Comparison of ENCODE assay signal across 26 mouse cellular contexts in genomic region chr17:85292276-85292675, GRCm38 (mm10).
"Had no signal": no experiment of that assay in that cellular context is flagged by ENCODE, and none has a peak within 500 bp of the region (broad histone marks: within the 10 kb centered on the region; RNA-seq: fewer than 3 reads in every experiment).

No protein-coding gene starts in this region.

- H3K27ac ChIP-seq: gastrocnemius, adult 2 months; heart, embryonic 10.5 days; hindbrain, embryonic 10.5 days; hindbrain, embryonic 12.5 days; hindbrain, embryonic 14.5 days; intestine, embryonic 15.5 days; layer of hippocampus, adult 2 months; limb, embryonic 10.5 days; limb, embryonic 12.5 days; liver, embryonic 13.5 days; liver, embryonic 15.5 days had no signal

- H3K4me3 ChIP-seq: gastrocnemius, adult 2 months; heart, embryonic 10.5 days; heart, embryonic 12.5 days; hindbrain, embryonic 10.5 days; hindbrain, embryonic 12.5 days; intestine, embryonic 15.5 days; layer of hippocampus, adult 2 months; limb, embryonic 10.5 days; limb, embryonic 12.5 days; liver, embryonic 13.5 days; liver, embryonic 15.5 days had no signal

- H3K4me1 ChIP-seq: heart, embryonic 10.5 days; heart, embryonic 12.5 days; hindbrain, embryonic 12.5 days; intestine, embryonic 15.5 days; limb, embryonic 12.5 days; liver, embryonic 13.5 days; liver, embryonic 15.5 days had no signal

- ATAC-seq: hindbrain, embryonic 16.5 days; inflammation-experienced regulatory T-cells, adult 6 months; intestine, embryonic 15.5 days; intestine, postnatal 0 days had no signal

- DNase-seq: gastrocnemius, adult 2 months; gastrocnemius, postnatal 10 days; gastrocnemius, postnatal 25 days; heart, adult 18-20 months; heart, postnatal 10 days; heart, postnatal 4 days; kidney, adult 18-20 months; kidney, adult 8-10 months; kidney, postnatal 10 days; kidney, postnatal 25 days; kidney, postnatal 4 days; liver; liver, embryonic 13.5 days had no signal
